Mouse (Mus musculus): ENCODE measurements around the gene Pacsin2.
A peak's percentile ranks its signal among the peaks of the same experiment; 100 is the strongest.
"Not testable (repeated sequence)": the region's sequence is repeated elsewhere in the genome, so short reads cannot be mapped to it uniquely, and the experiment has no call there.

Pacsin2 gene

DNA sequence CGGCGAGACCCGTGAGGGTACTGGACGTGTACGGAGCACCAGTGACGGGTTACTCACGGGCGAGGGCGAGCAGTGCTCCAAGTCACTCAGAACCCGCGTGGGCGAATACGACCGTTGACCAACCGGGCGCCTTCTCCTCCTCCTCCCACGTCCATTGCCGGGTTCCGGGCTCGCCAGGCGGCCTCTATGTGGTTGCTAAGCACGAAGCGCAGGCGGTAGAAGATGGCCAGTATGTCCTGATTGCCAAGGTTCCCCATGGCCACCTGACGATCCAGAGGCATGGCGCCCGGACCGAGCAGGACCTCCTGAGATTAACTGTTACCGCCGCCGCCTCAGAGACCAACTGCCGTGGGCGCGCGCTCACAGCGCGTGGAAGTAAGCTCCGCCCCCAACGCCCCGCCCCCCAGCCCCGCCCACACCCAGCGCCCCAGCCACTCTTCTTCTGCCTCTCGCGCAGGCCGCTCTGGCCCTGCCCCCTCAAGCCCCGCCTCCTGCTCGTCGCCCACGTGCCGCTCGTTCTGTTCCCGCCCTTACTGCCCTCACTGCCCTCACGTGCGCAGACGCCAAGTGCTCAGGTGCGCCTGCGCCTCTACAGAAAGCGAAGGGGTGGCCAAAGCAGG, 97.4 kb downstream of the Pacsin2 start:
- DNase-seq = peak; percentile 88

- no peak for DNase-seq
Observed at GRCm38 (mm10) chr15:83365697-83366096, 98.7 kb downstream of the Pacsin2 start.

- DNase-seq = no peak
Observed at GRCm38 (mm10) chr15:83364194-83364593, 100.2 kb downstream of the Pacsin2 start.

DNA sequence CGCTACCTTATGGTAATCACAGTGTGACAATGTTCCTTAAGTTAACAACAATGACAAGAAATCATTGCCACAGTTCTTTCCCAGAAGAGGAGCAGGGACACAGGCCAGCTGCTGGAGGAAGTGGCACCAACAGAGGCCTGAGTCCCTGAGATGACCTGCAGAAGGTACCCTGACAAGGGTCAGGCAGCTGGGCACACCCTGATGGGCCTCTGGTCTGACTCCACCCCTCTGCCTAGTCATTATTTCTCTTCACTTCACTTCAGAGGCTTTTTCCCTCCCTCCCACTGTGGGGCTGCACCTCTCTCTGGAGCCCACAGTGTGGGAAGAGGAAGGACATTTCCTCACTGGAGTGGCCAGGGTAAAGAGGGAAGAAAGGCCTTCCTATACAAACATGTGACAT, 101.6 kb downstream of the Pacsin2 start:
- DNase-seq = not testable (repeated sequence)

DNA sequence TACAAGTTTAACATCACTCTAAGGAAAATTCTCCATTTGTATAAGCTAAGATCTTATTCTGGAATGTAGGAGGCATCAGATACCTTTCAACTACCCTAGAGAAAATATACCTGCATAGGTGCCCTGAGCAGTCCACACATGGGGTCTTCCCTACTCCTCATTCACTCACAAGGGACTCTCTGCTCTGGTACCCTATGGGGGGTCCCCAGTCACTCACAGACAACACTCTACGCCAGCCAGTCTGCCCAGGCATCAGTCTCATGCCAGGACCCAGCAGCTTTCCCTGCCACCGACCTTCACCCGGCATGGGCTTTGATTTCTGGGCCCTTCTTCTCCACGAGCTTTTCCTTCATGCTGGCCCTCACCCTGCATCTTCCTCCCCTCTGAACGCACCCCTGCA, 103.5 kb downstream of the Pacsin2 start:
- DNase-seq = not testable (repeated sequence)

- DNase-seq = no peak
Observed at GRCm38 (mm10) chr15:83360140-83360539, 104.3 kb downstream of the Pacsin2 start.

DNA sequence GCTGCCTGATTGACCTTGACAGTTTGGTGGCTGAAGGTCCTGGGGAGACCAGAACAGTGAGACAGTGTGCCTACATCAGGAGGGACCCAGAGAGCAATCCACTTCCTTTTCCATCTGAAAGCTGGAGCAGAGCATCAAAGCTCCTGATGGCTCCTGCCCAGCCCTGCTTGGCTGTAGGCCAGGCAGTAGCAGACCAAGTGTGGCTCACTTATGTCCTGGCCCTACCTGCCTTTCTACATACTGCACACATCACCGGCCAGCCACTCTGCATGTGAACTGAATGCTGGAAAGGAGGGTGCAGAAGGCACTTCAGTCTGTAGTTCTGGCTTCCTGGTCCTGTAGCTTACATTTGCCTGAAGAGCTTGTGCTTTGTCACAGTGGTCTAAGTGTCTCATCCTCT, 105.9 kb downstream of the Pacsin2 start:
- peak; percentile 41 for DNase-seq

DNA sequence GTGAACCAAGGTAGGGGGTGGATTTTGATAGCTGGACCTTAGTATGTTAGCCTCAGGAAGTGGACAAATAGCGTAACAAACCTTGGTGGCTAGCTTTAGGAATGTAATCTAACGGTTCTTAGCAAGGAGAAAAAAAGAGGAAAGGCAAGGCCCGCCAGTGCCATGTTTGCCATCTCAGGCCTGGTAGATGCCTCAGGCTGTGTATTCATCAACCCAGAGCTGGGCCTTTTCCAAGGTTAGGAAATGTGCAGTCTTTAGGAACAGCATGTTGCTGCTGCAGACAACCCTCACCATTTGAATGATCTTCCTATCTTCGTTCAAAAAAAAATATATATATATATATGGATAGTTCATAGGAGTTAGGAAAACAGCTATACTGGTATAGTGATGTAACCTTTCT, 112.9 kb downstream of the Pacsin2 start:
- no peak for DNase-seq

- no peak for DNase-seq
Observed at GRCm38 (mm10) chr15:83350859-83351258, 113.5 kb downstream of the Pacsin2 start.

DNA sequence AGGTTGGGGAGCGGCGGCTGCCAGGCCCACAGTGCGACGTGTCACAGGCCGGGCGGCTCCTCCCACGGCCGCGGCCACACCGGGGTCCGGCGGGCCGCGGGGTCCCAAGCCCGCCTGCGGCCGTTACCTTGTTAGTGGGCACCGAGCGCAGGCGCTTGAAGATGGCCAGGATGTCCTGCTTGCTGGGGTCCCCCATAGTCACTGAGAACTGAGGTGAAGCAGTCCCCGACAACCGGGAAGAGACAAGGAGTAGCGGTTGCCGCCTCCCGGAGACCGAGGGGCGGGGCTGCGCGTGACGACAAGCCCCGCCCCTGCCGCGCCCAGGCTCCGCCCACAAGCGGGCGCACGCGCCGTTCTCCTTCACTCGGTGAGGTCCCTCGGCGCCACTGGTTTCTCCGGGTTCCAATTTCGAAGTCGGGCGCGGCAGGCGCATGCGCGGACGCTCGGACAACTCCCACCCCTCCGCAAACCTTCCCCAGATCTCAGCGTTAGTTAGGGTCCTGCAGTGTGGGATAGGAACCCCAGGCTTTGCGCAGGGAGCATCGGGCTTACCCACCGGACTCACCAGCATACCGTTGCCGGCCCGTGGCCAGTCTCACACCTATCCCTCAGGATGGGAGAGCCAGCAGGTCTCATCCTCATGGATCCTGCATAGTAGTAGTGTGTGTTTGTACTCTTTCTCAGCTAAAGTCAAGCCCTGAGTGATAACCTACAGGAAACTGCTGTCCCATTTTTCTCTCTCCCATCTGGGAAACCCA, 114.3 kb downstream of the Pacsin2 start, which contains the start of gene Arfgap3:
Arfgap3 (minus strand) TSS at position 294 of the 758 bp plus-strand sequence.
- peak; percentile 97 for DNase-seq

DNA sequence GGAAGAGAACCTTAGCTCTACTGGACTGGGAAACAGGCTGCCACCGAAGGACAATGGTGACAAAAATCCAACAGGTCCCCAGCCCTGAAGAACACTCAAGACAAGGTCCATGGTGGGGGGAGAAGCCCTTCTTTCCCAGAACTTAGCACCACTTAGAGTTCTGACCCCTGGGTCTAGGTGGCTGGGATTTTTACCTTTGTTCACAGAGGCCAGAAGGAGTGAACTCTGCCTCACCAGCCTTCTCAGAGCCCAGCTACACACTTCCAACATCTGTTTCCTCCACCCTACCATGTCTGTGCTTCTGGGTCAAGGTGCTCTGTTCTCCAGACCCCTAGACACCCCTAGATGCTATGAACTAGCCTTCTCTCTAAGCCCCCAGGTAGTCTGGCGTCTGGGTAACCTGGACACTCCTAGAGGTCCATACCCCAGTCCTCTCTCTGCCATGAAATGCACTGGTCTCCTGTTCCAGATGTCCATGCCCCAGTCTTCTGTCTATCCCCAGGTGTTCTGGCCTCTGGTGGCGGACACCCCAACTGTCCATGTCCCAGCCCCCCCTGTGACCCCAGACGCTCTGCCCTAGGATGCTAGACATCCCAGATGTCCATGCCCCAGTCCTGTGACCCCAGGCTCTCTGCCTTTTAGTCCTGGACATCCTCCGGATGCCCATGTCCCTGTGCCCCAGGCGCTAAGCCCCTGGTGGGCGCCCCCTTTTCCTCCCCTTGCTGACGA, 115.0 kb downstream of the Pacsin2 start:
- DNase-seq = no peak

- no peak for DNase-seq
Observed at GRCm38 (mm10) chr15:83348747-83349146, 115.7 kb downstream of the Pacsin2 start.

- DNase-seq = no peak
Observed at GRCm38 (mm10) chr15:83345898-83346529, 118.4 kb downstream of the Pacsin2 start.

DNA sequence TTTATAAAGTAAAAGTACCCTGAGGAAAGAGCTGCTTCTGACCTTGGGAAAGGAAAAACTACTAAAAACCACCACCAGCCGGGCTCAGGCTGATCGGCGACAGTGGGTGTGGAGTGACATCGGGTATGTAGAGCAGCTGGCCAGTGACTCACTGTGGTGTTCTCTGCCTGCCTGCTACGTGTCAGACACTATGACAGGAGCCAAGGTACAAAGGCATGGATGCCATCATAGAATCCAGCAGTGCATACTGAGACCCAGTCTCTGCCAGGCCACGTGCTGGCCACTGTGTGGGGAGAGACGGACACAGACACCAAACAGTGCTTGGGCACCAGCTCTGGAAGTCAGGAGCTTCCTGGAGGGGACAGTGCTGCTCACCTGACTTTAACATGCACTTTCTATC, 119.5 kb downstream of the Pacsin2 start:
- DNase-seq = no peak

DNA sequence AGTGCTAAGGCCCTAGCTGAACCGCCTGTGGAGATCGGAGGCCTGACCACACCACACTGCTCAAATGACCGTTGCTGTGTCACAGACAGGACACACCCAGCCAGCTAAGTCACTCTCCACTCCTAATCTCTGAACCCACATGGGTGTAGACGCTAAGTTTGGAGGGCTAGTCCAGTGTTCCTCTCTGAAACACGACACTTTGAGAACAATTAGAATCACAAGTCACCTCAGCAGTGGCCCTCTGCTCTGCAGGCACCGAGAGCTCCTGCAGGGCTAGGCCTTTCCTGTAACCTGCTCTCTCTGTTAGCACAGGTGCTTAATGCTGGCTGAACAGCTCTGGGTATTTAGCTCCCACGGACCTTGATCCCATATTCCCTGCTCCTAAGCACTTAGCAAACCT, 120.2 kb downstream of the Pacsin2 start:
- no peak for DNase-seq

- no peak for DNase-seq
Observed at GRCm38 (mm10) chr15:83338908-83339307, 125.5 kb downstream of the Pacsin2 start.

DNA sequence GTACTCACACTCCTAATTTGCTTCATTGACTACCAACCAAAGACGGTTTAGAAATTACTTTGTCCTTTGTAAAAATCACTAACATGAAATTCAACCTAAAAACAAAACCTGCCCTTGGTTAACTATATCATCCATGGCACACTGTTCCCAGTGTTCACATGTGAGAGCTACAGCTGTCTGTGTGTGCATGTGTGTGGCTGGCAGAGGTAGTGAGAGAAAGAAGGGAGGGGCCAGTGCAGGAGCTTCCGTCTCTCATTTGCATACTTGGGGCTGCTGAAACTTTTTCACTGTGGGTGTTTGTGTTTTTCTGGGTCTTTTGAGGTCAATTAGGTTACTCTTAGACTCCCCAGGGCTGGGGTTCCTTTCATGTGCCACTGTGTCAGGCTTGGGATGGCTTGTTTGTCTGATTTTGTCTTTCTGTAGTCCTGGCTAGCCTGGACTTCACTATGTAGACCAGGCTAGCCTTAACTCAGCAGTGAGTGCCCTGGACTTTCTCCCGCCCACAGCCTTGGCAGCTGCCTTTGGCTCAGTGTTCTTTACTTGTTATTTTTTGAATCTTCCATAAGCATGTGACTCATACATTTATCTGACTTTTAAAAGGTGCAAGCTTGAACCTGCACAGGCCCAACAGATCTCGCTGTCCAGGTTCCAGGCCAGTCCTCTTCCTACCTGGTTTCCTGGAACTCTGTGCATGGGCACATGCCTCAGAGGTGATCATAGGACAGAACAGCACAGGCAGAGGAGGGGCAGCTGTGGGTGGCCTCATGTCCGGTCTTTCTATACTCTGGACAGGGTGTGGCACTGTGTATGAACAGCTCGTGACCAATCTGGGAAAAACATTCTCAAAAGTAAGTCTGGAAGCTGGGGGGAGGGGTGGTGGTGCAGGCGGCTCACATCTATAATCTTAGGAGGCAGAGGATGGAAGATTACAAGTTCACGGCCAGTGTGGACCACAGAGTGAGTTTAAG, 126.2 kb downstream of the Pacsin2 start:
- DNase-seq = no peak

- peak; percentile 40 for DNase-seq
Observed at GRCm38 (mm10) chr15:83332373-83332772, 132.0 kb downstream of the Pacsin2 start.

DNA sequence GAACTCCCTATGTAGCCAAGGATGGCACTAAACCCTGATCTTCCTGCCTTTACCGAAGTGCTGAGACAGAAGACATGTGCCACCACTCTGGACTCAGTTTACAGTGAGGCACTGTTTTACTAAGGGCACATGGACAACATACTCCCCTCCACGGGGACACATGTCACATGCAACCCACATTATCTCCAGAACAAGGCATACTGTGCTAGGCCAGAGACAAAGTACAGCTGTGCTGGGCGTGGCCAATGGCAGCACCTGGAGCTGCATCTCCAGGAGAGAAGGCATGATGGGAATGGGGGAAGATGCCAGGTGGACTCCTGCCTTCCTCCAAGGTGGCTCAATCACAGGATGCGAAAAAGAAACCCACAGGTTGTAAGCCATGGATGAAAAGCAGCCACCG, 135.5 kb downstream of the Pacsin2 start:
- no peak for DNase-seq

Data from kidney, postnatal 10 days (tissue).